Mouse (Mus musculus) stomach, postnatal 0 days (tissue): ENCODE data around the gene Ttc13. TPM values are rescaled to one million over a fixed set of nuclear protein-coding genes. Genes with fewer than 3 reads are reported as not detected.

ENCODE experiments used
- ATAC-seq: fragments of 200-750 bp; cut with Nextera tagmentation; 2 replicates; pipeline ENCODE4 v1.8.0; 2017; ENCODE audit not compliant: low FRiP score, low TSS enrichment
- DNase-seq: peaks from one replicate; pipeline ENCODE4 v3.0.0-alpha.2; 2016; ENCODE audit warnings: low spot score
- H3K27ac ChIP-seq: fragments of 300-500 bp; sonication (generic); replicated peaks from 2 replicates; pipeline ENCODE4 v1.5.1; 2014; ENCODE audit warnings: mild to moderate bottlenecking, control low read depth
- H3K27me3 ChIP-seq: fragments of 300-500 bp; sonication (generic); 2 replicates; pipeline ENCODE4 v1.6.1; 2014; ENCODE audit warnings: low read length; ENCODE audit not compliant: control insufficient read depth, insufficient read depth
- H3K36me3 ChIP-seq: fragments of 300-500 bp; sonication (generic); 2 replicates; pipeline ENCODE4 v1.6.1; 2014; ENCODE audit warnings: low read length, mixed read lengths; ENCODE audit not compliant: control insufficient read depth, insufficient read depth
- H3K4me1 ChIP-seq: fragments of 300-500 bp; sonication (generic); replicated peaks from 2 replicates; pipeline ENCODE4 v1.6.1; 2014; ENCODE audit warnings: antibody characterized with exemption; ENCODE audit not compliant: control insufficient read depth, insufficient read depth
- H3K4me2 ChIP-seq: fragments of 300-500 bp; sonication (generic); replicated peaks from 2 replicates; pipeline ENCODE4 v1.6.1; 2014; ENCODE audit warnings: low read depth, mild to moderate bottlenecking, control low read depth, moderate library complexity
- H3K4me3 ChIP-seq: fragments of 300-500 bp; sonication (generic); 2 replicates; pipeline ENCODE4 v1.5.1; 2014; ENCODE audit warnings: low read depth, low read length, control low read depth
- H3K9ac ChIP-seq: fragments of 300-500 bp; sonication (generic); 2 replicates; pipeline ENCODE4 v1.6.1; 2014; ENCODE audit warnings: mild to moderate bottlenecking, low read length, control low read depth, mixed read lengths
- H3K9me3 ChIP-seq: fragments of 300-500 bp; sonication (generic); 2 replicates; pipeline ENCODE4 v1.6.1; 2016; ENCODE audit warnings: low read length; ENCODE audit not compliant: control insufficient read depth
- CTCF ChIP-seq: IDR thresholded peaks from 2 replicates; pipeline ENCODE4 v1.5.1; 2016; ENCODE audit warnings: antibody characterized with exemption, low read depth, mild to moderate bottlenecking, moderate library complexity
- EP300 ChIP-seq: optimal IDR thresholded peaks from 2 replicates; pipeline ENCODE3; 2016; ENCODE audit warnings: antibody characterized with exemption
- WGBS: fragments of 180-500 bp; shearing (Covaris S2); extraction: QIAGEN DNeasy Blood & Tissue Kit; methylation state at CpG from one replicate; pipeline ENCODE4 v1.1.7; 2014; 5-methylcytosine and 5-hydroxymethylcytosine counted together
- polyA plus RNA-seq: library from polyadenylated mRNA; unstranded; fragments of >200 nt; fragmentation: Nextera tagmentation; extraction: Ambion mirVana; gene quantifications from 2 replicates; pipeline ENCODE4 v1.2.1, GENCODE M21; 2015

The Ttc13 gene
- polyA plus RNA-seq, 1 experiment from 2014 or later, result 18.7 TPM

GRCm38 (mm10) chr8:124662446-124663111 is 59.2 kb downstream of the Ttc13 start:
- under 1% methylated on average over 38 of the region's 49 CpGs for WGBS
- Histone ChIP-seq H3K4me1 (peaks cover 11% of the 10 kb centered on the region), H3K9ac (peak overlapping the region; percentile 94), H3K4me3 (peak overlapping the region; percentile 86), H3K36me3 (no peaks in the 10 kb centered on the region), H3K4me2 (peak overlapping the region; percentile 77), H3K9me3 (no peaks in the 10 kb centered on the region), H3K27me3 (no peaks in the 10 kb centered on the region), H3K27ac (peak overlapping the region; percentile 93)
- DNase-seq (no peak), ATAC-seq (peak; percentile 40)
- TF ChIP-seq EP300, result no peak
- TF ChIP-seq CTCF, result no peak

- Histone ChIP-seq H3K36me3 (no peaks in the 10 kb centered on the region), H3K9me3 (no peaks in the 10 kb centered on the region), H3K4me2 (peak overlapping the region; percentile 77), H3K9ac (peak overlapping the region; percentile 94), H3K27me3 (no peaks in the 10 kb centered on the region), H3K4me3 (peak overlapping the region; percentile 86), H3K4me1 (peaks cover 11% of the 10 kb centered on the region), H3K27ac (peak overlapping the region; percentile 93)
- WGBS, result 14% methylated on average over 9 of the region's 9 CpGs
- TF ChIP-seq CTCF, result no peak
- TF ChIP-seq EP300, result no peak
- ATAC-seq, result no peak
- DNase-seq, result no peak
These were observed 60.0 kb downstream of the Ttc13 start for GRCm38 (mm10) chr8:124661781-124662180.

- H3K27ac ChIP-seq, result 0 out of 2 replicates have a peak overlapping the region, but pooled peaks have one; percentile 40
- H3K9me3 ChIP-seq, result no peaks in the 10 kb centered on the region
- WGBS, result 16% methylated on average over 2 of the region's 2 CpGs
- H3K4me2 ChIP-seq, result no peak overlapping the region
- ATAC-seq (peak; percentile 48), DNase-seq (peak; percentile 81)
- no peak overlapping the region for H3K4me3 ChIP-seq
- peaks cover 11% of the 10 kb centered on the region for H3K4me1 ChIP-seq
- H3K27me3 ChIP-seq, result no peaks in the 10 kb centered on the region
- no peak overlapping the region for H3K9ac ChIP-seq
- H3K36me3 ChIP-seq, result no peaks in the 10 kb centered on the region
- TF ChIP-seq EP300, result no peak
These were observed 63.4 kb downstream of the Ttc13 start for GRCm38 (mm10) chr8:124658415-124658814.

GRCm38 (mm10) chr8:124657961-124658360 is 63.8 kb downstream of the Ttc13 start:
- Histone ChIP-seq H3K27ac (0 out of 2 replicates have a peak overlapping the region, but pooled peaks have one; percentile 1), H3K9me3 (no peaks in the 10 kb centered on the region), H3K4me1 (peaks cover 13% of the 10 kb centered on the region), H3K9ac (no peak overlapping the region), H3K27me3 (no peaks in the 10 kb centered on the region), H3K4me2 (no peak overlapping the region), H3K4me3 (no peak overlapping the region), H3K36me3 (no peaks in the 10 kb centered on the region)
- WGBS, result 70% methylated on average over 7 of the region's 7 CpGs
- DNase-seq (no peak), ATAC-seq (no peak)
- TF ChIP-seq EP300 (no peak), CTCF (no peak)

- H3K4me2 ChIP-seq, result no peak overlapping the region
- no peaks in the 10 kb centered on the region for H3K9me3 ChIP-seq
- DNase-seq (no peak), ATAC-seq (no peak)
- peak overlapping the region; percentile 77 for H3K27ac ChIP-seq
- peaks cover 12% of the 10 kb centered on the region for H3K4me1 ChIP-seq
- WGBS, result 58% methylated on average over 28 of the region's 28 CpGs
- H3K4me3 ChIP-seq, result no peak overlapping the region
- no peaks in the 10 kb centered on the region for H3K36me3 ChIP-seq
- H3K27me3 ChIP-seq, result no peaks in the 10 kb centered on the region
- TF ChIP-seq CTCF (no peak), EP300 (no peak)
- no peak overlapping the region for H3K9ac ChIP-seq
These were observed 68.0 kb downstream of the Ttc13 start for GRCm38 (mm10) chr8:124653568-124654475.

- H3K4me1 ChIP-seq, result peaks cover 9% of the 10 kb centered on the region
- WGBS, result 8% methylated on average over 4 of the region's 4 CpGs
- peak; percentile 33 for DNase-seq
- no peak overlapping the region for H3K4me3 ChIP-seq
- peak; percentile 44; the same call in 1 of the 2 replicates for ATAC-seq
- no peak overlapping the region for H3K4me2 ChIP-seq
- TF ChIP-seq CTCF (no peak), EP300 (no peak)
- peak overlapping the region; percentile 77 for H3K27ac ChIP-seq
- H3K36me3 ChIP-seq, result no peaks in the 10 kb centered on the region
- no peak overlapping the region for H3K9ac ChIP-seq
- no peaks in the 10 kb centered on the region for H3K27me3 ChIP-seq
- H3K9me3 ChIP-seq, result no peaks in the 10 kb centered on the region
These were observed 69.2 kb downstream of the Ttc13 start for GRCm38 (mm10) chr8:124652546-124652945.
